Mouse (Mus musculus): ENCODE data around the gene Iqsec1. TPM values are rescaled to one million over a fixed set of nuclear protein-coding genes. Genes with fewer than 3 reads are reported as not detected.

The Iqsec1 gene
- total and polyA plus RNA-seq, 3 experiments, result 17.0 to 90.4 (median 83.5) TPM

DNA sequence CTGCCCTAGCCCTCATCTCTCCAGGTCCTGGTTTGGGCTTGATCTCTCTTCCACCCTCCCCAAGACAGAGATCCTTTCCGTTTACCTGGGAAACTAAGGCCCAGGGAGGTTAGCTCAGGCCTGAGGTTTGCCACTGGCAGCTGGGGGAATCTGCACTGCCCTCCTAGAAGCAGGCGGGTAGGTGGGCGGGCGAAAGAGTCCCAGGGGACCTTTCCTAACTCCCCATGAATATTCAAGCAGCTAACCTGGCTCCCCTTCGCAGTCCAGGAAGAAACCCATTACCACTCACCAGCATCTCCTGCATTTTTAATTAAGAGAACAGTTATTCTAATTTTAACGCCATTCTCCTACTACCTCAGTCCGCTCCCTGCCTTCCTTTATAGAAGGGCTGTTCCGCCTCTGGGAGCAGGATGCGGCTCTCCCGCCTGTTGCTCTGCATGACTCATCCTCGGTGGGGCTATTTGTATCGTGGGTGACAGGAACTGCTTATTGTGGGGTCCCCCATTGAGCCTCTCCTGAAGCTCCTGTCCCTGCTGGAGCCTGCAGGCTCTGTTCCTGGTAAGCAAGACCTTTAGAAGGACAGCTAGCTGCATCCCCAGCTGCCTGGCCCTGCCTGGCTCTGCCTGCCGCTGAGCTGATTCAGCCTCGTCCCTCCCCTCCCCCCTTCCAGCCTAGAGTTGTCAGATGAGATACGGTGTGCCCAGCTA, 12.5 kb upstream of the Iqsec1 start:
- Histone ChIP-seq H3K9ac (ENCODE audit: insufficient read depth, low read depth) (no peak overlapping the region), H3K4me3 (replicated peaks in 1 of 3; ENCODE audit: low read depth in 2 of 3, low read length in 2 of 3, poor library complexity in 1 of 3) (no peak overlapping the region)
- dilution Hi-C loops (cut with MboI; ENCODE audit: extremely low pct_ligation_motif_present, extremely low pct_unique_long_range_greater_than_20kb, low sequenced_read_pairs), result no loop called here

DNA sequence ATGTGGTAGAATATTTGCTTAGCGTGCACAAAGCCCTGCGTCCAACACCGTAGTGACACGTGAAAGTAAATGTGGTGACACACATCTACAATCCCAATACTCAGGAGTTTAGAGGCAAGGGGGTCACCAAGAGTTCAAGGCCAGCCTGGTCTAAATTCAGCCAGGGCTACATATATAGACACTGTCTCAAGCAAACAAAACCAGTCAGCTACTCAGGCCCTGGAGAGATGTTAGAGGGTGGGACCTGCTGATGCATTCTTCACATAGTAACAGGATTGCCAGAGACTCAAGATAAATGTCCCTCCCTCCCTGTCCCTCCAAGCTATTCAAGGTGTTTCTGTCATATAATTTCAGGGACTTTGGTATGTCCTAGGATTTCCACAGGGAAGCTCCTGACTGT, 10.7 kb upstream of the Iqsec1 start:
- no peak overlapping the region for H3K27ac ChIP-seq (ENCODE audit: insufficient read depth, low read depth)
- peaks cover 9 to 16% of the 10 kb centered on the region in 2 experiments for H3K4me1 ChIP-seq (ENCODE audit: control insufficient read depth in 1 of 2, insufficient read depth in 2 of 2)
- no peak overlapping the region for H3K4me3 ChIP-seq (replicated peaks in 1 of 3; ENCODE audit: low read depth in 2 of 3, low read length in 2 of 3, poor library complexity in 1 of 3)
- no peaks in the 10 kb centered on the region for H3K79me2 ChIP-seq (replicated peaks; ENCODE audit: control insufficient read depth, extremely low read depth, insufficient read depth, poor library complexity, severe bottlenecking)
- dilution Hi-C loops (cut with MboI; ENCODE audit: extremely low pct_ligation_motif_present, extremely low pct_unique_long_range_greater_than_20kb, low sequenced_read_pairs), result no loop called here
- H3K27me3 ChIP-seq (replicated peaks), result no peaks in the 10 kb centered on the region
- no peak for DNase-seq (ENCODE audit: extremely low read depth)
- TF ChIP-seq ZMIZ1 (IDR thresholded peaks at IDR 0.05; ENCODE audit: low read depth, low read length), result no peak
- TF ChIP-seq NRF1 (IDR thresholded peaks at IDR 0.05; ENCODE audit: low read depth, low read length), result no peak
- TF ChIP-seq JUND (conservative IDR thresholded peaks at IDR 0.05; ENCODE audit: low read depth, low read length), result no peak
- no peak for TF ChIP-seq UBTF (IDR thresholded peaks at IDR 0.05; ENCODE audit: low read depth, low read length)
- TF ChIP-seq HCFC1 (IDR thresholded peaks at IDR 0.05; ENCODE audit: low read depth, low read length), result no peak
- no peak for TF ChIP-seq ELF1 (IDR thresholded peaks at IDR 0.05; ENCODE audit: low read depth, low read length)
- TF ChIP-seq USF2 (conservative IDR thresholded peaks at IDR 0.05; ENCODE audit: low read depth, low read length), result no peak
- no peak for TF ChIP-seq POLR2A (IDR thresholded peaks at IDR 0.05; ENCODE audit: low read depth, low read length)
- TF ChIP-seq MEF2A (IDR thresholded peaks at IDR 0.05; ENCODE audit: borderline replicate concordance, low read depth, low read length), result no peak
- no peak for TF ChIP-seq SMC3 (IDR thresholded peaks at IDR 0.05; ENCODE audit: low read depth, low read length)
- no peak for TF ChIP-seq PAX5 (IDR thresholded peaks at IDR 0.05; ENCODE audit: low read length)
- TF ChIP-seq POLR2AphosphoS2 (IDR thresholded peaks at IDR 0.05; ENCODE audit: low read depth, low read length), result no peak
- no peak for TF ChIP-seq RAD21 (IDR thresholded peaks at IDR 0.05; ENCODE audit: low read depth, low read length)
- H3K9me3 ChIP-seq (replicated peaks; ENCODE audit: low read length), result no peaks in the 10 kb centered on the region
- no peak overlapping the region for H3K9ac ChIP-seq (ENCODE audit: insufficient read depth, low read depth)
- H3K36me3 ChIP-seq (replicated peaks in 1 of 2; ENCODE audit: control insufficient read depth in 1 of 2, insufficient read depth in 1 of 2, low read length in 1 of 2), result no peaks in the 10 kb centered on the region
- in situ Hi-C loops (cut with MboI; ENCODE audit: low pct_ligation_motif_present, low pct_unique_long_range_greater_than_20kb, low sequenced_read_pairs), result no loop called here
- H3K4me2 ChIP-seq (ENCODE audit: insufficient read depth, low read depth, poor library complexity, severe bottlenecking), result no peak overlapping the region

More for the DNA sequence above, 12.5 kb upstream of the Iqsec1 start:
- in situ Hi-C loops (cut with MboI; ENCODE audit: low pct_ligation_motif_present, low pct_unique_long_range_greater_than_20kb, low sequenced_read_pairs), result no loop called here
- Histone ChIP-seq H3K36me3 (replicated peaks in 1 of 2; ENCODE audit: control insufficient read depth in 1 of 2, insufficient read depth in 1 of 2, low read length in 1 of 2) (no peaks in the 10 kb centered on the region), H3K27ac (ENCODE audit: insufficient read depth, low read depth) (no peak overlapping the region), H3K4me2 (ENCODE audit: insufficient read depth, low read depth, poor library complexity, severe bottlenecking) (no peak overlapping the region), H3K9me3 (replicated peaks; ENCODE audit: low read length) (no peaks in the 10 kb centered on the region), H3K27me3 (replicated peaks) (no peaks in the 10 kb centered on the region), H3K79me2 (replicated peaks; ENCODE audit: control insufficient read depth, extremely low read depth, insufficient read depth, poor library complexity, severe bottlenecking) (no peaks in the 10 kb centered on the region), H3K4me1 (ENCODE audit: control insufficient read depth in 1 of 2, insufficient read depth in 2 of 2) (peaks cover 9 to 16% of the 10 kb centered on the region in 2 experiments)
- TF ChIP-seq EP300 (IDR thresholded peaks at IDR 0.05; ENCODE audit: low read length) (no peak), USF2 (conservative IDR thresholded peaks at IDR 0.05; ENCODE audit: low read depth, low read length) (no peak), POLR2A (IDR thresholded peaks at IDR 0.05; ENCODE audit: low read depth, low read length) (no peak), JUND (conservative IDR thresholded peaks at IDR 0.05; ENCODE audit: low read depth, low read length) (no peak), POLR2AphosphoS2 (IDR thresholded peaks at IDR 0.05; ENCODE audit: low read depth, low read length) (no peak), ZMIZ1 (IDR thresholded peaks at IDR 0.05; ENCODE audit: low read depth, low read length) (no peak), MXI1 (IDR thresholded peaks at IDR 0.05; ENCODE audit: low read depth, low read length) (no peak), CHD1 (IDR thresholded peaks at IDR 0.05; ENCODE audit: low read depth, low read length) (no peak), MAZ (IDR thresholded peaks at IDR 0.05; ENCODE audit: low read depth, low read length) (no peak), HCFC1 (IDR thresholded peaks at IDR 0.05; ENCODE audit: low read depth, low read length) (no peak), E2F4 (IDR thresholded peaks at IDR 0.05; ENCODE audit: insufficient replicate concordance, low read depth, low read length) (no peak), RCOR1 (conservative IDR thresholded peaks at IDR 0.05; ENCODE audit: low read depth, low read length) (no peak), USF1 (IDR thresholded peaks at IDR 0.05; ENCODE audit: low read depth, low read length) (no peak), PAX5 (IDR thresholded peaks at IDR 0.05; ENCODE audit: low read length) (no peak)
- no peak for DNase-seq (ENCODE audit: extremely low read depth)
